Mouse (Mus musculus): ENCODE data around the gene Spef2. TPM values are rescaled to one million over a fixed set of nuclear protein-coding genes. Genes with fewer than 3 reads are reported as not detected.
"Not testable (repeated sequence)": the region's sequence is repeated elsewhere in the genome, so short reads cannot be mapped to it uniquely, and the experiment has no call there.

Gene Spef2
- total RNA-seq (2021) = under 1 TPM in 1 of 2 experiments, not detected in 1; 0.09 TPM
- long read RNA-seq, experiment 1 = 0 reads
- long read RNA-seq, experiment 2 = 0 reads

- peak; percentile 34 for DNase-seq
Measured at GRCm38 (mm10) chr15:9748359-9749102, at the start of gene Spef2. TSS of gene Spef2 (minus strand) at chr15:9748868.

DNA sequence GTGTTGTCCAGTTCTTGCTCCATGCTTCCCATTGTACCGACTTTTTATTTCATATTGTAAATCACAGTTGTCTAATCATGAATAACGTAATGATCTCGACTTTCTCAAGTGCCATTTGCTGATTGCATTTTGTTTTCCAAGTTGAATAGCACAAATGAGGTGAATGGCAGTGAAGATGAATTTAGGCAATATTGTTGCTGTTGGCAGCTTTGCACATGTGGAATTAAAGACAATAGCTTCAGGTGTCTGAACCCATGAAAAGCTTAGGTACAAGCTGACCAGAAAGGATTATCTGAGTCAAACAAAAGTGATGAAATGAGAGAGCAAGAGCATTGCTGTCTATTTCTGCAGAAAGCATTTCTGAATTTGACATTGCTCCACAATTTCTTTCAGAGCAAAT lies 45.5 kb upstream of the Spef2 start:
- no peak for DNase-seq

- DNase-seq = no peak
Measured at GRCm38 (mm10) chr15:9788245-9789030, 39.8 kb upstream of the Spef2 start.

- DNase-seq = not testable (repeated sequence)
Measured at GRCm38 (mm10) chr15:9774222-9775142, 25.8 kb upstream of the Spef2 start.

DNA sequence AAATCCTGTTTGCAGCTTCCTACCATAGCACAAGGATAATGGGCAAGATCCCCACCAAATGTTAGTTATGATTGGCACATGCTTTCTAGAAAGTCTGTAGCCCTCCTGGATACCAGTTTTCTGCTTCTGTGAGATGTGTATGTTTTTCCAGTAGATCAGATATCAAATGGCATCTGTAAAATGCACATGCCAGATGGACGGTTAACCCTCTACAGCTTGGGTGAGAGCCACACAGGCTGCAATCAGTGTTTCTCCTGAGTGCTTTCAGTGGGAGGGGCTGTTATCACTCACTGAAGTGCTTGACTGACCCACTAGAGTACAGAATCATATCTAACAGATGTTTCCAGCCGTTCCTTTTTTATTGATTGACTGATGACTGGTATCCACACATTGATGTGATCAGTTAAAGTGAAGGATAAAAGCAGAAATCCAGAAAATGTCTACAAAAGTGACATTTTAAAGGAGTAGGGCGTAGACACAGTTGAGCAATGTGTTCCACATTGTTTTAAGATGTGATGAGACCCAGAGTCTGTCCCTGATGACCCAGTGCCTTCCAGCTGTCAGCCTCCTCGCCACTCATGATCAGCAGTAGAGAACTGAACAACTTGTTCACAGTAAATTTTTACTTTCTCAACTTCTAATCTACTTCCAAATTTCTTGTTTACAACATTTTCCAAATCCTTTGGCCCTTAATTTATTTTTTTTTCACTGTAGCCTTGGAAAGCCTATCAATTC lies 19.7 kb upstream of the Spef2 start:
- DNase-seq = no peak

GRCm38 (mm10) chr15:9767034-9767433 lies 18.4 kb upstream of the Spef2 start:
- DNase-seq = no peak

DNA sequence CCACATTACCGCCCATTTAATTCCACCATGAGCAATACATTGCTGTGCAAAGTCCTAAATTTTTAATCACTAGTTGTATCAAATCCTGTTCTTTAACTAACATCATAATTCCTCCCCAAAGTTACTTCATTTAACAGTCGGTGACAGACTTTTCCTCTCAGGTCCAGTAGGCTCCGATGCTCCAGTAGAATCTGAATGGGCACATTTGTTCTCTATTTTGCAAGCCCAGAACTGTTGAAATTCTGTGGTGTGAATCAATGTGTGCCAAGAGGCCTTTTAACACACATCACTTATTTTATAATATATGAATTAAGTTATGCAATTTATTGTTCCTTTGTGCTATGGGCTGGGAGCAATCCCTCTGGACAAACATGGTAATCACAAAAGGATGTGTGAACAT lies 2.3 kb upstream of the Spef2 start:
- DNase-seq = no peak

DNA sequence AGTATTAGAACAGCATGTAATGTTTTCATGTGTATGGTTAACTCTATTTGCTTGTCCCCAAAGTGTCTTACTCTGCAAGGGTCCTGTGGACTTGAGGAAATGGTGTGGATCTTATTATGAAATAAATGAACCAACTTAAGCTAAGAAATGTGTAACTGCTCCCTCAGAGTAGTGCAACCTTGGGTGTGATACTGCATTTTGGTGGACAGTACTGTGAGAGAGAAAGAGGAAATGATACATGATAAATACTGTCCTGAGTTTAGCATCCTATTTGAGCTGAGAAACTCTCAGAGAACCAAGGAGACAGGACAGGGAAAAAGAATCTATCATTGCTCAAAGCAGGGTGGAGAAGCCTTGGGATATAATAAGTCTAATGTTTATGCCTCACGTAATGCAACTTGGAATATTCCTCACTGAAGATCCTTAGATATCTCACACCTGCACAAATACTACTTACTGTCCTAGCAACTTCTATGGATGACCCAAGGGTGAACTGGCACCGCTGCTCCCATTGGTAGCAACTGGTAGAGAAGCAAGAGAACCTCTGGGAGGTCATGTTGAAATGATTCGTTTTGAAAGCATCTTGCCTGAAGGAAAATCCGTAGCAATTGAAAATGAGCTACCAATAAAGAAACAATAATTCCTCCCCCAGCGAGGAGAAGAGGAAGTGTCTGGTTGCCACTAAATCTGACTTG lies 1.1 kb downstream of the Spef2 start:
- DNase-seq = no peak

- DNase-seq = no peak
Measured at GRCm38 (mm10) chr15:9742172-9742571, 6.5 kb downstream of the Spef2 start.

DNA sequence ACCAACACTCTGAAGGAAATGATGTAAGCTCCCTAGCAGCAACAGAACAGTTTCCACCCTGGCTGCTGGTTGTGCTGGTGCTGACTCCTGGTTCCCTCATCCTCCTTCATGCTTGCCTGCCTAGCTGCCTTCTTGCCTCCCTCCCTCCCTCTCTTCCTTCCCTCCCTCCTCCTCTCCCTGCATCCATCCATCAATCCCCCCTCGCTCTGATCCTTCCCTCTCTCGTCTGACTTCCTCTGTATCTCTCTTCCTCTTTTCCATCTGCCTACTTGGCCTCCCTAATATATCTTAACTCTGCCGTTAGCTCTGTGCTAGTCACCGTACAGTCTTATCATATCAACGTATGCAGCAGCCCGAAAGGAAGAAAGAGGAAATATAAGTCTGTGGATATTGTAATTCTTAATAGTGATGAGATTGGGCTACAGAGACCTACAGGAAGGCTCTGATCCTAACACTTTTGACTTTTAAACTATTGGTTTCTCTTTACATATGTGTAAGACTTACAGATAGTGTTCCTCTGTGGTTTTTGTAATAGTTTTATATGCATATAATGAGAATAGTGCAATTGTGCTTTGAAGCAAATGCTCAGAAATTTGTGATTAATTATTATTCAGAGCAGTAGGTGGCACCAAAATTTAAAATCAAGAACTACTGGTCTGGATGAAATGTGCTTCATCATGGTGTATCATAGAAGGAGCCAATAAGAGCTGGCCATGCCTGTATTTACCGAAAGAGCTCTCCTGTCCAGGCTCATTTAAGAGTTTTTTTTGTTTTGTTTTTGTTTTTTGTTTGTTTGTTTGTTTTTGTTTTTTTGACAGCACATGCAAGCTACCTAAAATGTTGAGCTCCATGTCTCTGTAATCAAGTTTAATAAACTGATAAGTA lies 33.9 kb downstream of the Spef2 start:
- no peak for DNase-seq

GRCm38 (mm10) chr15:9713707-9714106 lies 35.0 kb downstream of the Spef2 start:
- DNase-seq = no peak

DNA sequence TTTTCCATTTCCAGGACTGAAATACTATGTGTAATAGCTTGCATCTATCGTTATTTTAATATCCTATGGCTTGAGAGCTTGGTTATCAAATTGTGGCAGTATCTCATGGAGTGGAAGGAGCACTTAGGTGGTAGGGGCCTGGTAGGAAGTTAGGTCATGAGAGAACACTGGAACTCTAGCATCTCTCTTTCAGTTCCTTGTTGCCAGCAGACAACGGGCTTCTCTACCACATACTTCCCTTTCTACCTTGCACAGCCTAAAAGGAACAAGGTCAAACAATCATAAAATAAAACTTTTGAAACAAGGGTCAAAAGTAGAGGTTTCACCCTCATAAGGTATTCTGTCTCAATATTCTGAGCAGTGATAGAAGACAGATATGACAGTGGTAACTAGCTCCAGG lies 38.3 kb downstream of the Spef2 start:
- DNase-seq = no peak

- DNase-seq = no peak
Measured at GRCm38 (mm10) chr15:9705830-9706450, 42.7 kb downstream of the Spef2 start.

DNA sequence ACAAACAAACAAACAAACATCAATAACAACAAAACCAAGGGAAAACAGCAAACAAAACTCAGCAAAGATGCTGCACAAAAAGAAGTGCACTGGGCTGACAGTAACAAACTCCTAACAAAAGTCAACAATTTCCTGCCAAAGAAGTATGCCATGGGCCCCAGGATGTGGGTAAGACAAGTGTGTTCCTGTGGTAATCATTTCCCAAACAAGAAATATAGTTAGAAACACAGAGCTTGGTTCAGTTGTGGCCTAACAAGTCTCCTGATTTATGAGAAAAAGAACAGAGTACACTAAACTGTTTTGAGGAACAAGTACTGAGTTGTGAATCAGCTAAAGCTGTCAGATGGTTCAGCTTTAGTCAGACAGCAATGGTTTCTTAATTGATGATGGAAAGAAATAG lies 46.8 kb downstream of the Spef2 start:
- DNase-seq = no peak

DNA sequence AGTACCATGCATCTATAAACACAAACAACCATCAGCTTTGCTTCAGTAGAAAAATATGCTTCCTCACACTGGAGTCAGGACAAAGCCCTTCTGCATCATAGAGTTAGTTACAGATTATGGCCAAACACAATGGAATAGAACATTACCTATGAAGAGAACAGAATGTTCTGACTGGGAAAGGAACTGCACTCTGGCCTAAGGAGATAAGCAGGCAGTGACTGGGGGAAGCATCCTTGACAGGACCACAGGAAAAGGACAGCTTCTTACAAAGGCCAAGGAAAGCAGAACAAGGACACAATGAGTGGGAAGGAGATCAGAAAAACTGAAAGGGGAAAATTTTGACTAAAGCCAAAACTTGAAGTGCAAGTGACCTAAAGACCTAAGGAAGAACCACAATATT lies 56.9 kb downstream of the Spef2 start:
- no peak for DNase-seq

- no peak for DNase-seq
Measured at GRCm38 (mm10) chr15:9690845-9691244, 57.8 kb downstream of the Spef2 start.

- DNase-seq = no peak
Measured at GRCm38 (mm10) chr15:9690436-9690835, 58.2 kb downstream of the Spef2 start.

DNA sequence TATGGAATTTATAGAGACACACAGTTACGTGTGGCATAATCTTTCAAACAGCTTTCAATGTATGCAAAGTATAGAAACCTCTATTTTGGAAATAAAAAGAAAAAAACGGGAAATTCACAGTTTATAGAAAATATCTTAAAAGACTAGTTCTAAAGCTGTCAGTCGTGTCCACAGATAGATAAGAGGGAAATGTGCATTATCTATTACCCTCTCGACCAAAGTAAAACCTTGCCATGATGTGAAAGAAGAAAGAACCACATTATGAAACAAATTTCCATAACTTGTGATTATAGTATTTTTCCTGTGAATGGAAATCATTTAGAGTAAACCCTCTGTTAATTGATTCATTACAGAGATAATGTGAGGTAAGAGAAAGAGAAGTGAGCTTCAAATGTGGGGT lies 65.2 kb downstream of the Spef2 start:
- no peak for DNase-seq

- no peak for DNase-seq
Measured at GRCm38 (mm10) chr15:9677343-9678036, 71.2 kb downstream of the Spef2 start.
